Mouse (Mus musculus) cortical plate, adult 2 months (tissue): ENCODE data around the gene Pnpla5. TPM values are rescaled to one million over a fixed set of nuclear protein-coding genes. Genes with fewer than 3 reads are reported as not detected.
A peak's percentile ranks its signal among the peaks of the same experiment; 100 is the strongest.

Source experiments
- H3K27ac ChIP-seq: fragments of 200-500 bp; 2 replicates; pipeline ENCODE4 v1.5.1; 2012; ENCODE audit warnings: low read length, control low read depth, inconsistent platforms; ENCODE audit not compliant: insufficient read depth
- H3K4me1 ChIP-seq: fragments of 200-500 bp; 2 replicates; pipeline ENCODE4 v1.6.1; 2011; ENCODE audit warnings: low read length; ENCODE audit not compliant: control insufficient read depth, insufficient read depth
- H3K4me3 ChIP-seq: fragments of 200-500 bp; 2 replicates; pipeline ENCODE4 v1.5.1; 2011; ENCODE audit warnings: mild to moderate bottlenecking, low read length, control low read depth; ENCODE audit not compliant: insufficient read depth
- CTCF ChIP-seq: fragments of 200-500 bp; IDR thresholded peaks from 2 replicates; pipeline ENCODE4 v1.5.1; 2011; ENCODE audit warnings: mild to moderate bottlenecking, control low read depth, low read length; ENCODE audit not compliant: insufficient read depth; ENCODE audit errors: extremely low read depth
- POLR2A ChIP-seq: fragments of 200-500 bp; IDR thresholded peaks from 2 replicates; pipeline ENCODE4 v1.6.1; 2011; ENCODE audit warnings: mild to moderate bottlenecking, low read length, control low read depth; ENCODE audit not compliant: insufficient read depth; ENCODE audit errors: extremely low read depth
- polyA plus RNA-seq: library from polyadenylated mRNA; depleted of rRNA; stranded (reverse); fragments of >200 nt; gene quantifications from 2 replicates; pipeline ENCODE4 v1.2.3, GENCODE M21; 2012; rRNA removed

Pnpla5 gene
- polyA plus RNA-seq, 1 experiment = not detected

- H3K4me3 ChIP-seq = no peak overlapping the region
- TF ChIP-seq POLR2A (peak; percentile 18; the same call in 1 of the 2 replicates), CTCF (no peak)
- no peak overlapping the region for H3K27ac ChIP-seq
- peaks cover 7% of the 10 kb centered on the region for H3K4me1 ChIP-seq
Observed at GRCm38 (mm10) chr15:84073058-84073457, 49.9 kb downstream of the Pnpla5 start.

DNA sequence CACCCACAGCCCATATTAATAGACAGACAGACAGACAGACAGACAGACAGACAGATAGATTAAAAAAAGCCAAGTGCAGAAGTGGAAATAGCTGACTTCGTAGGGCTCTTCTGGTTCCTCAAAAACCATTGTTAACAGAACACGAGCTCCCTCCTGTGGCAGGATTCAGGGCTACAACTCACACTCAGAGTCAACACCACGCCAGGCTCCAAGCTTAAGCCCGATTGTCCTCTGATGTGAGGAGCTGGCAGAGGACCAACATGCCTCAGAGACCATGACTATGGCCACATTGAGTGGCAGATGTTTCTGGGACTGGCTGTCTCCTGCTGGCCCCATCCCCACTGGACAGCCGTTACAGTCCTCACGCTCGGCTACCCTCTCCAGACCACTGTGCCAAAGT, 50.7 kb downstream of the Pnpla5 start:
- Histone ChIP-seq H3K27ac (no peak overlapping the region), H3K4me3 (no peak overlapping the region), H3K4me1 (peaks cover 5% of the 10 kb centered on the region)
- peak; percentile 82 for TF ChIP-seq CTCF
- no peak for TF ChIP-seq POLR2A

GRCm38 (mm10) chr15:84070116-84070676, 52.8 kb downstream of the Pnpla5 start:
- no peak for TF ChIP-seq CTCF
- Histone ChIP-seq H3K4me1 (peaks cover 5% of the 10 kb centered on the region), H3K4me3 (no peak overlapping the region), H3K27ac (no peak overlapping the region)

- Histone ChIP-seq H3K4me1 (peaks cover 5% of the 10 kb centered on the region), H3K27ac (no peak overlapping the region), H3K4me3 (no peak overlapping the region)
Observed at GRCm38 (mm10) chr15:84069455-84070050, 53.4 kb downstream of the Pnpla5 start.

DNA sequence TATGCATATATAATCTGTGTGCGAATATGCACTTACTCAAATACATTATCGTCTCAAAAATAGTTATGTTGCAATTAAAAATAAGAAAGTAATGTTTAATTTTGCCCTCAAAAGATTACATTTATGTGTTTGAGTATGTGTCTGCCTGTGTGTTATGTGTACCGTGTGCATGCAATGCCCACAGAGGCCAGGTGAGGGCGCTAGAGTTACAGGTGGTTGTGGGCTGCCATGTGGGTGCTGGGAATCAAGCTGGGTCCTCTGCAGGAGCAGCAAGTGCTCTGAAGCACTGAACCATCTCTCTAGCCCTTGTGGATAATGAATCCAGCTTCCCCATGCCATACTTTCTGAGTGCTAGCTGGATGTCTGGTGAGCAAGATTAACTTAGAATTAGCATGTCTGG, 57.3 kb downstream of the Pnpla5 start:
- no peak overlapping the region for H3K27ac ChIP-seq
- TF ChIP-seq CTCF (peak; percentile 20; the same call in 1 of the 2 replicates), POLR2A (no peak)
- H3K4me1 ChIP-seq = peaks cover 3% of the 10 kb centered on the region; the same call in 1 of the 2 replicates
- peak overlapping the region; percentile 60; the same call in 1 of the 2 replicates for H3K4me3 ChIP-seq

More at GRCm38 (mm10) chr15:84069455-84070050, 53.4 kb downstream of the Pnpla5 start:
- no peak for TF ChIP-seq POLR2A
- no peak for TF ChIP-seq CTCF

DNA sequence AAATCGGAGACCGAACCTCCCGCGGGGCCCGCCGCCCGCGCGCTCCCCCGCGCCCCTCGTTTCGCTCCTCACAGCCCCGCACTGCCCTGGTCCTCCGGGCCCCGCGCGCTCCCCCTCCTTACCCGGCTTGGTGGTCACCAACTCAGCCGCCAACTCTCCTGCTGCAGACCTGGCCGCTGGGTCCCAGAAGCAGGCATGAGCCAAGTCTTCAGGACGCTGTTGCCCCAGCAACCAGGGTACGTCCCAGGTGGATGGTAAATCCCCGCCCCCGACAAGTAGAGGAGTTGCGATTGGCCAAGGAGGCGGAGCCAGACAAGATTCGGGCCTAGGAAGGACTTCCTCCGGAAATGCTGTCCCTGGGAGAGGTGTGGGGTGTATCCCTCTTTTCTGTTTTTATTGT, 57.8 kb downstream of the Pnpla5 start, which contains the start of gene Efcab6:
Gene Efcab6 (minus strand): TSS at position 240 of the 400 bp plus-strand sequence.
- Histone ChIP-seq H3K4me3 (peak within 1 kb of the TSS; percentile 60), H3K4me1 (peaks cover 3% of the 10 kb centered on the region; the same call in 1 of the 2 replicates), H3K27ac (no peak within 1 kb of the TSS)
- no peak for TF ChIP-seq CTCF
- TF ChIP-seq POLR2A = 0 out of 2 replicates have a peak, but pooled peaks have one; percentile 9

Other genes with a start within 250 kb of the Pnpla5 start
- 10.9 and 11.0 TPM in 2 replicates for gene Efcab6, start 57.8 kb downstream of the Pnpla5 start, polyA plus RNA-seq
- gene Sult4a1, start 17.4 kb downstream of the Pnpla5 start, polyA plus RNA-seq = 440 and 441 TPM in 2 replicates
- gene Pnpla3, start 44.7 kb upstream of the Pnpla5 start, polyA plus RNA-seq = 20.4 and 26.2 TPM in 2 replicates
- gene Samm50, start 69.1 kb upstream of the Pnpla5 start, polyA plus RNA-seq = 43.5 and 47.7 TPM in 2 replicates
- 12.1 and 13.8 TPM in 2 replicates for gene Parvb, start 108.9 kb upstream of the Pnpla5 start, polyA plus RNA-seq
- 5.6 and 7.1 TPM in 2 replicates for gene Parvg, start 200.9 kb upstream of the Pnpla5 start, polyA plus RNA-seq